Mouse (Mus musculus) layer of hippocampus, postnatal 14 days (tissue): ENCODE measurements around the gene Plekha7. TPM values are rescaled to one million over a fixed set of nuclear protein-coding genes. Genes with fewer than 3 reads are reported as not detected.
A peak's percentile ranks its signal among the peaks of the same experiment; 100 is the strongest.

Experiments used
- DNase-seq, 2 experiments: peaks; one replicate each; pipeline ENCODE4 v3.0.0; 2021 to 2022; ENCODE audit warnings: low spot score in 2 of 2, mixed read lengths in 1 of 2
- total RNA-seq, 2 experiments: library from RNA; stranded (reverse); gene quantifications; 2 replicates each; pipeline ENCODE4 v1.2.3; 2021

Gene Plekha7
- total RNA-seq, 2 experiments from 2014 or later, result 15.3 to 26.0 TPM

GRCm38 (mm10) chr7:116137149-116137548, 171.0 kb downstream of the Plekha7 start:
- DNase-seq, result no peak

GRCm38 (mm10) chr7:116134413-116135292, 173.5 kb downstream of the Plekha7 start:
- DNase-seq, result no peak

GRCm38 (mm10) chr7:116132078-116132477, 176.1 kb downstream of the Plekha7 start:
- peak; percentile 75 to 85 for DNase-seq

- no peak for DNase-seq
Observed at GRCm38 (mm10) chr7:116131390-116131789, 176.8 kb downstream of the Plekha7 start.

GRCm38 (mm10) chr7:116129374-116129773, 178.8 kb downstream of the Plekha7 start:
- no peak for DNase-seq

GRCm38 (mm10) chr7:116128286-116128685, 179.9 kb downstream of the Plekha7 start:
- DNase-seq, result no peak

GRCm38 (mm10) chr7:116127052-116127451, 181.1 kb downstream of the Plekha7 start:
- DNase-seq, result no peak

GRCm38 (mm10) chr7:116125671-116126070, 182.5 kb downstream of the Plekha7 start:
- DNase-seq, result no peak

GRCm38 (mm10) chr7:116124057-116124456, 184.1 kb downstream of the Plekha7 start:
- DNase-seq, result no peak

GRCm38 (mm10) chr7:116123597-116123985, 184.6 kb downstream of the Plekha7 start:
- no peak for DNase-seq

GRCm38 (mm10) chr7:116122981-116123596, 185.1 kb downstream of the Plekha7 start:
- DNase-seq, result peak; percentile 22 to 61

- no peak for DNase-seq
Observed at GRCm38 (mm10) chr7:116121202-116121601, 187.0 kb downstream of the Plekha7 start.

- DNase-seq, result no peak
Observed at GRCm38 (mm10) chr7:116120737-116121136, 187.4 kb downstream of the Plekha7 start.

- no peak for DNase-seq
Observed at GRCm38 (mm10) chr7:116119306-116119857, 188.8 kb downstream of the Plekha7 start.

GRCm38 (mm10) chr7:116115991-116116390, 192.2 kb downstream of the Plekha7 start:
- DNase-seq, result no peak

- DNase-seq, result no peak
Observed at GRCm38 (mm10) chr7:116115216-116115930, 192.8 kb downstream of the Plekha7 start.

- no peak for DNase-seq
Observed at GRCm38 (mm10) chr7:116111546-116111945, 196.6 kb downstream of the Plekha7 start.

GRCm38 (mm10) chr7:116110661-116111060, 197.5 kb downstream of the Plekha7 start:
- no peak for DNase-seq

- DNase-seq, result no peak
Observed at GRCm38 (mm10) chr7:116103091-116103490, 205.1 kb downstream of the Plekha7 start.

GRCm38 (mm10) chr7:116099952-116100528, 208.1 kb downstream of the Plekha7 start:
- DNase-seq, result no peak

GRCm38 (mm10) chr7:116093466-116093850, 214.7 kb downstream of the Plekha7 start:
- DNase-seq, result no peak
